Mouse (Mus musculus): ENCODE data around the gene Slc9a9.

- no peak for TF ChIP-seq POLR2A (IDR thresholded peaks at IDR 0.05; ENCODE audit: insufficient read depth, low read depth, low read length)
- TF ChIP-seq CTCF (IDR thresholded peaks at IDR 0.05; ENCODE audit: insufficient read depth, low read depth, low read length), result no peak
These were observed 366.5 kb downstream of the Slc9a9 start for GRCm38 (mm10) chr9:95036209-95036608.

Measured in olfactory bulb, adult 2 months (tissue).